Comparison of ENCODE assay signal across 12 mouse cellular contexts in genomic region chr8:8969112-8969950, GRCm38 (mm10).
DNase-seq lines count a peak whose midpoint lies in the region; ATAC-seq lines count a peak whose summit lies in the region.
"Had no signal": no experiment of that assay in that cellular context is flagged by ENCODE, and none has a peak within 500 bp of the region (broad histone marks: within the 10 kb centered on the region; RNA-seq: fewer than 3 reads in every experiment).

No protein-coding gene starts in this region.

- no peaks in the 10 kb centered on the region for H3K27me3 ChIP-seq in intestine, embryonic 14.5 days (replicated peaks; ENCODE audit: control insufficient read depth, insufficient read depth, low read length)
- H3K27me3 ChIP-seq in intestine, embryonic 16.5 days (replicated peaks; ENCODE audit: control insufficient read depth, insufficient read depth, low read length): no peaks in the 10 kb centered on the region
- no peaks in the 10 kb centered on the region for H3K27me3 ChIP-seq in embryonic facial prominence, embryonic 10.5 days (replicated peaks; ENCODE audit: low read depth, poor library complexity, severe bottlenecking)
- H3K27me3 ChIP-seq: forebrain, embryonic 12.5 days; hindbrain, embryonic 12.5 days had no signal

- H3K9me3 ChIP-seq in intestine, embryonic 14.5 days (ENCODE audit: control insufficient read depth, low read length): no peaks in the 10 kb centered on the region
- no peaks in the 10 kb centered on the region for H3K9me3 ChIP-seq in intestine, embryonic 16.5 days (ENCODE audit: control insufficient read depth, low read length)
- 0 out of 2 replicates have a peak, but pooled peaks cover 2% of the 10 kb centered on the region for H3K9me3 ChIP-seq in embryonic facial prominence, embryonic 10.5 days
- H3K9me3 ChIP-seq: forebrain, embryonic 12.5 days; G1E; hindbrain, embryonic 12.5 days had no signal

- peaks cover 5% of the 10 kb centered on the region; the same call in 1 of the 2 replicates for H3K4me1 ChIP-seq in intestine, embryonic 14.5 days (replicated peaks; ENCODE audit: control insufficient read depth, insufficient read depth, low read length)
- H3K4me1 ChIP-seq in intestine, embryonic 16.5 days (ENCODE audit: control insufficient read depth, insufficient read depth, low read length): 0 out of 2 replicates have a peak, but pooled peaks cover 3% of the 10 kb centered on the region
- peaks cover 38% of the 10 kb centered on the region for H3K4me1 ChIP-seq in embryonic facial prominence, embryonic 10.5 days
- H3K4me1 ChIP-seq: forebrain, embryonic 12.5 days had no signal

- 89% methylated on average over 21 of the region's 21 CpGs for WGBS in intestine, embryonic 14.5 days
- 87% methylated on average over 21 of the region's 21 CpGs for WGBS in intestine, embryonic 16.5 days
- WGBS in embryonic facial prominence, embryonic 10.5 days: 83% methylated on average over 21 of the region's 21 CpGs

- H3K4me3 ChIP-seq in intestine, embryonic 14.5 days (ENCODE audit: low read depth, low read length): no peak overlapping the region
- no peak overlapping the region for H3K4me3 ChIP-seq in intestine, embryonic 16.5 days (ENCODE audit: low read length)
- no peak overlapping the region for H3K4me3 ChIP-seq in embryonic facial prominence, embryonic 10.5 days
- H3K4me3 ChIP-seq: forebrain, embryonic 12.5 days; hindbrain, embryonic 12.5 days had no signal

- H3K36me3 ChIP-seq in intestine, embryonic 14.5 days (ENCODE audit: control insufficient read depth, insufficient read depth, low read length): no peaks in the 10 kb centered on the region
- no peaks in the 10 kb centered on the region for H3K36me3 ChIP-seq in intestine, embryonic 16.5 days (ENCODE audit: control insufficient read depth, insufficient read depth, low read length)
- H3K36me3 ChIP-seq in embryonic facial prominence, embryonic 10.5 days (replicated peaks): no peaks in the 10 kb centered on the region
- H3K36me3 ChIP-seq: forebrain, embryonic 12.5 days; G1E; hindbrain, embryonic 12.5 days had no signal

- no peak for ATAC-seq in intestine, embryonic 14.5 days (replicated peaks; ENCODE audit: low FRiP score, low TSS enrichment, low read depth)
- no peak for ATAC-seq in intestine, embryonic 16.5 days
- peak; percentile 88 for ATAC-seq in megakaryocyte-erythroid progenitor cell, adult 5-6 weeks (replicated peaks; ENCODE audit: low FRiP score, low TSS enrichment, poor library complexity, severe bottlenecking)
- no peak for ATAC-seq in frontal cortex, adult (ENCODE audit: low TSS enrichment)
- ATAC-seq: midbrain, embryonic 16.5 days had no signal

- H3K4me2 ChIP-seq in intestine, embryonic 14.5 days (ENCODE audit: low read length): no peak overlapping the region
- H3K4me2 ChIP-seq in intestine, embryonic 16.5 days (ENCODE audit: low read depth, low read length): no peak overlapping the region
- H3K4me2 ChIP-seq: forebrain, embryonic 12.5 days; hindbrain, embryonic 12.5 days had no signal

- DNase-seq in intestine, embryonic 14.5 days (ENCODE audit: low spot score): peak; percentile 43
- no peak for DNase-seq in embryonic facial prominence, embryonic 10.5 days (ENCODE audit: low spot score)
- peak; percentile 44 for DNase-seq in kidney, postnatal 14 days
- DNase-seq in right cerebral cortex, postnatal 36 days (ENCODE audit: low spot score in 2 of 2): no peak
- no peak for DNase-seq in MN1 (ENCODE audit: low spot score)

- H3K27ac ChIP-seq in intestine, embryonic 14.5 days (ENCODE audit: low read depth): no peak overlapping the region
- H3K27ac ChIP-seq in intestine, embryonic 16.5 days (ENCODE audit: low read length): no peak overlapping the region
- peak overlapping the region; percentile 31; the same call in 1 of the 2 replicates for H3K27ac ChIP-seq in embryonic facial prominence, embryonic 10.5 days (replicated peaks)
- H3K27ac ChIP-seq: forebrain, embryonic 12.5 days; hindbrain, embryonic 12.5 days had no signal

- H3K9ac ChIP-seq in intestine, embryonic 14.5 days (ENCODE audit: low read length): no peak overlapping the region
- no peak overlapping the region for H3K9ac ChIP-seq in intestine, embryonic 16.5 days (ENCODE audit: low read depth, low read length)
- H3K9ac ChIP-seq: forebrain, embryonic 12.5 days; hindbrain, embryonic 12.5 days had no signal

Comparison
In these comparisons a context has a peak if more than half of its experiments do, and no peak if none do; other contexts are left out.
1. DNase-seq: peak in intestine, embryonic 14.5 days (single experiment) and kidney, postnatal 14 days (single experiment); none in embryonic facial prominence, embryonic 10.5 days (single experiment), right cerebral cortex, postnatal 36 days (0 of 2) and MN1 (single experiment).